Mouse (Mus musculus) MEL (cell line): ENCODE results near the gene Ptger1.

Experiments
- CHD1 ChIP-seq: IDR thresholded peaks from 2 replicates; pipeline ENCODE4 v1.6.1; 2012; ENCODE audit warnings: low read depth, mild to moderate bottlenecking, inconsistent platforms, low read length, improper control_type of control experiment
- CTCF ChIP-seq, 3 experiments: IDR thresholded peaks in 2 of 3; conservative IDR thresholded peaks in 1 of 3; 2 replicates each; pipeline ENCODE4 v1.5.1; 2011 to 2012; ENCODE audit warnings: low read length in 3 of 3, low read depth in 2 of 3, mild to moderate bottlenecking in 2 of 3, improper control_type of control experiment in 1 of 3, inconsistent platforms in 1 of 3, mixed read lengths in 1 of 3, moderate library complexity in 1 of 3; ENCODE audit not compliant: control insufficient read depth in 1 of 3, insufficient read depth in 1 of 3, poor library complexity in 1 of 3, severe bottlenecking in 1 of 3
- E2F4 ChIP-seq: IDR thresholded peaks from 2 replicates; pipeline ENCODE4 v1.6.1; 2011; ENCODE audit warnings: low read depth, low read length, improper control_type of control experiment, borderline replicate concordance
- MAFK ChIP-seq: IDR thresholded peaks from 2 replicates; pipeline ENCODE4 v1.6.1; 2011; ENCODE audit warnings: low read depth, mild to moderate bottlenecking, low read length, improper control_type of control experiment, borderline replicate concordance
- MYC ChIP-seq: IDR thresholded peaks from 2 replicates; pipeline ENCODE4 v1.6.1; 2011; ENCODE audit warnings: low read depth, mild to moderate bottlenecking, low read length, improper control_type of control experiment, moderate library complexity
- POLR2AphosphoS2 ChIP-seq: IDR thresholded peaks from 2 replicates; pipeline ENCODE4 v1.6.1; 2011; ENCODE audit warnings: low read length, improper control_type of control experiment
- USF2 ChIP-seq, 2 experiments: IDR thresholded peaks; 2 replicates each; pipeline ENCODE4 v1.6.1; 2011 to 2012; ENCODE audit warnings: improper control_type of control experiment in 2 of 2, low read length in 2 of 2, borderline replicate concordance in 1 of 2, inconsistent platforms in 1 of 2, low read depth in 1 of 2, mild to moderate bottlenecking in 1 of 2; ENCODE audit not compliant: insufficient read depth in 1 of 2
- ZMIZ1 ChIP-seq: IDR thresholded peaks from 2 replicates; pipeline ENCODE4 v1.6.1; 2012; ENCODE audit warnings: low read depth, mild to moderate bottlenecking, inconsistent platforms, low read length, improper control_type of control experiment, moderate library complexity

DNA sequence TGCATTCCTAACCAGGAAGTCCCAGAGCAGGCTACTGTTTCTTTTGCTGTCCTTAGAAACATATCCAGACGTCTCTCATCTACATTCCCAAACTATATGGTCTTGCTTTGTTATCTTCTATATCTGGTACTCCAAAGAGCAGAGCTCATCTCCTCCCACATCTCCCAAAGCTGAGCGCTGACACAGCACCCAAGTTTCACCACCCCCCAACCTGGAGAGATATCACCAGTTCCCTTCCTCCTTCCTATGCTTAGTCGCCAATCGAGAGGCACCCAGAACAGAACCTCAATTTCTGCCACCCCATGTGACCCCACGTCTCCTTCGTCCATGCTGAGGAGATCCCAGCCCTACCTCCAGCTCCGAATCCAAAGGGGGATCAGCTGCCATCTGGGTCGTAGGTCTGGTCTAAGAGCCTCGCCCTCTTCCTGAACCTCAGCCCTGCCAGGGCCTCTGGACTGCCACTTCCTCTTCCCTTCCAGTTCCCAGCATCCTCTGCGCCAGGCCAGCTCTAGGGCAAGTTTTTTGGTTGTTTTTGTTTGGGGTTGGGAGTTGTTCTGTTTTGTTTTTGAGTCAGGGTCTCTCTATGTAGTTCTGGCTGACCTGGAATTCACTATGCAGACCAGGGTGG, 27.2 kb downstream of the Ptger1 start:
- TF ChIP-seq ZMIZ1, result peak; percentile 36; the same call in 1 of the 2 replicates
- 0 out of 2 replicates have a peak, but pooled peaks have one; percentile 23 for TF ChIP-seq MAFK
- peak; percentile 30; the same call in 1 of the 2 replicates for TF ChIP-seq CHD1
- TF ChIP-seq E2F4, result no peak
- 0 out of 2 replicates have a peak, but pooled peaks have one; percentile 33 for TF ChIP-seq POLR2AphosphoS2
- TF ChIP-seq CTCF (IDR thresholded peaks at IDR 0.05 in 2 of 3, conservative IDR thresholded peaks at IDR 0.05 in 1 of 3; ENCODE audit: control insufficient read depth in 1 of 3, insufficient read depth in 1 of 3, low read depth in 2 of 3, low read length in 3 of 3, poor library complexity in 1 of 3, severe bottlenecking in 1 of 3), result no peak
- TF ChIP-seq MYC, result no peak
- no peak for TF ChIP-seq USF2 (IDR thresholded peaks at IDR 0.05; ENCODE audit: borderline replicate concordance in 1 of 2, insufficient read depth in 1 of 2, low read depth in 1 of 2, low read length in 2 of 2)
